Mouse (Mus musculus) neural tube, embryonic 13.5 days (tissue): ENCODE measurements around the gene Tmem181a. TPM values are rescaled to one million over a fixed set of nuclear protein-coding genes. Genes with fewer than 3 reads are reported as not detected.
"Not testable (repeated sequence)": the region's sequence is repeated elsewhere in the genome, so short reads cannot be mapped to it uniquely, and the experiment has no call there.

Experiments used
- ATAC-seq: fragments of 200-750 bp; cut with Nextera tagmentation; 2 replicates; pipeline ENCODE4 v1.8.0; 2017; ENCODE audit warnings: low read depth, mild to moderate bottlenecking, moderate TSS enrichment, moderate library complexity
- H3K27ac ChIP-seq: fragments of 300-500 bp; sonication (generic); replicated peaks from 2 replicates; pipeline ENCODE4 v1.5.1; 2015; ENCODE audit warnings: moderate library complexity, mild to moderate bottlenecking, inconsistent platforms
- H3K27me3 ChIP-seq: fragments of 300-500 bp; sonication (generic); 2 replicates; pipeline ENCODE4 v1.6.1; 2015; ENCODE audit warnings: mild to moderate bottlenecking, inconsistent platforms
- H3K36me3 ChIP-seq: fragments of 300-500 bp; sonication (generic); 2 replicates; pipeline ENCODE4 v1.6.1; 2015; ENCODE audit warnings: mild to moderate bottlenecking, inconsistent platforms
- H3K4me1 ChIP-seq: fragments of 300-500 bp; sonication (generic); replicated peaks from 2 replicates; pipeline ENCODE4 v1.6.1; 2015; ENCODE audit warnings: inconsistent platforms
- H3K4me2 ChIP-seq: fragments of 300-500 bp; sonication (generic); 2 replicates; pipeline ENCODE4 v1.6.1; 2015; ENCODE audit warnings: inconsistent platforms, mild to moderate bottlenecking, moderate library complexity
- H3K4me3 ChIP-seq: fragments of 300-500 bp; sonication (generic); 2 replicates; pipeline ENCODE4 v1.5.1; 2015; ENCODE audit warnings: mild to moderate bottlenecking, inconsistent platforms
- H3K9ac ChIP-seq: fragments of 300-500 bp; sonication (generic); 2 replicates; pipeline ENCODE4 v1.6.1; 2015; ENCODE audit warnings: moderate library complexity, mild to moderate bottlenecking, inconsistent platforms
- H3K9me3 ChIP-seq: fragments of 300-500 bp; sonication (generic); 2 replicates; pipeline ENCODE4 v1.6.1; 2016; ENCODE audit warnings: inconsistent platforms
- WGBS: fragments of 180-500 bp; shearing (Covaris S2); methylation state at CpG from one replicate; pipeline ENCODE4 v1.1.7; 2015; 5-methylcytosine and 5-hydroxymethylcytosine counted together
- polyA plus RNA-seq: library from polyadenylated mRNA; unstranded; fragments of >200 nt; fragmentation: Nextera tagmentation; extraction: Ambion mirVana; gene quantifications from 2 replicates; pipeline ENCODE4 v1.2.1, GENCODE M21; 2015

Gene Tmem181a
- polyA plus RNA-seq, 1 experiment from 2014 or later, result 35.8 TPM

DNA sequence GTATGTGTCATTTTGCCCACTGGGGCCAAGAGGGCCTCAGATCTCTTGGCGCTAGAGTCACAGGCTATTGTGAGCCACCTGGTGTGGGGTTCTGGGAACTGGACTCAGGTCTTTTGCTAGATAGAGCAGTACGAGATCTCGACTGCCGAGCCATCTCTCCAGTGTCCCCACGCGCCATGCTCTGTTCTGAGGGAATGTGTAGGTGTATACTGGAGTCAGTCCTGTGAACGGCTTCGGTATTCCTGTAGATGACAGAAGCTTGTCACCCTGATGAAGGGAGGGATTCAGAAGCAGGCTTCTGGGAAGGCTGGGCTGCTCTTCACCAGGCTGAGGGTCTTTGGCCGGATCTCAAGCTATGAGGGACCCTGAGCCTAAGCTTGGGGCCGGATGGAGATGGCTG, 23.1 kb downstream of the Tmem181a start:
- WGBS, result 89% methylated on average over 10 of the region's 10 CpGs
- not testable (repeated sequence) for H3K4me2 ChIP-seq, H3K4me1 ChIP-seq, H3K9ac ChIP-seq, H3K4me3 ChIP-seq, H3K27me3 ChIP-seq, ATAC-seq, H3K36me3 ChIP-seq, H3K9me3 ChIP-seq, H3K27ac ChIP-seq

DNA sequence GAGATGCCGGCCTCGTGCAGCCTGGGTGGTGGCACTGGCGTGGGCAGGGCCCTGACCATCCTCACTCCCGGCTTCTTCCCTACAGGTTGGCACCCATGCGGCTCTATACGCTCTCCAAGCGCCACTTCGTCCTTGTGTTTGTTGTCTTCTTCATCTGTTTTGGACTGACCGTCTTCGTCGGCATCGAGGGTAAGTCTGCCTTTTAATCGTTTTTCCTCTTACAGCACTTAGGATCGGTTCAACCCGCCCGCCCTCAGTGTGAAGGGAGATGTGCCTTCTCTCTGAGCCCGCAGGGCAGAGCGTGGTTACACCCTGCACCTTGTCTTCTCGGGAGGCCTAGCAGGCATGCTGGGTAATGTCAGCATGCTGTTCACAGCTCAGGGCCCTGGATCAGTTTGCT, 23.9 kb downstream of the Tmem181a start:
- not testable (repeated sequence) for H3K36me3 ChIP-seq, H3K4me1 ChIP-seq, H3K27ac ChIP-seq, H3K4me3 ChIP-seq, H3K9ac ChIP-seq, H3K4me2 ChIP-seq, H3K27me3 ChIP-seq, ATAC-seq, H3K9me3 ChIP-seq
- 94% methylated on average over 17 of the region's 19 CpGs for WGBS

DNA sequence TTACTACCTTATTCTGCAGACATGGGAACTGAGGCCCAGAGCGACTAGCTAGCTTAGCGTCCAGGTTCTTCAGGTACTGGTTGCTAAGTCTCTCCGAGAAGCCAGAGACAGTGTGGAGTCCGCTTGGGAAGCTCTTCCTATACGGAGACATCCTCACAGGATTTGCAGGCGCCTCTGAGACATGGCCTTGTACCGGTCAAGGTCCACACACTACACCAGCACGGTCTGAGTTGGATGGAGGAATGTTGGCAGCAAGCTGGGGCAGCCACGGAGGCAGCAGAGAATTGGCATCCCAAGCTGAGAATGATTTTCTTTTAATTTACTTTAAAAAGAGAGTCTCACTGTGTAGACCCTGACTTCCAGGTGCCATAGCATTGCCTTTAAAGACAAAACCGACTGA, 26.5 kb downstream of the Tmem181a start:
- H3K36me3 ChIP-seq, ATAC-seq, H3K27me3 ChIP-seq, H3K9ac ChIP-seq, H3K9me3 ChIP-seq, H3K4me1 ChIP-seq, H3K4me2 ChIP-seq, H3K4me3 ChIP-seq, H3K27ac ChIP-seq: not testable (repeated sequence)
- 95% methylated on average over 8 of the region's 10 CpGs for WGBS

DNA sequence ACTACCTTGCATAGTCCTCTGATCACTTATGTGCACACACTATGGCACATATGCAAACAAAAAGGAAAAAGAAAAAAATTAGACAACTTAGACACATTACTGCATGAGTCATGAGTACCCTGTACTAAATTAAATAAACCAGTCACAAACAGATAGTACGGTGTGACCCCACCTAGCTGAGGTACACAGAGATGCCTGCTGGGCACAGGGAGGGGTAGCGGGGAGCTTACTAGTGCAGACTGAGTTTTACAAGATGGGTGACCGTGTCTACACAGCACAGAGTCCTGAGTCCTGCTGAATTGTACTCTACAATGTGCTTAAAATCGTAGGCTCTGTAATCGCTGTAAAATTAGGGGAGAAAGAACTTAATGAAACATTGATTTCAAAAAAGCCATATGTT, 29.5 kb downstream of the Tmem181a start:
- not testable (repeated sequence) for H3K4me2 ChIP-seq, H3K4me3 ChIP-seq, H3K27me3 ChIP-seq, H3K4me1 ChIP-seq, H3K9me3 ChIP-seq, H3K27ac ChIP-seq, ATAC-seq, H3K9ac ChIP-seq, H3K36me3 ChIP-seq
- WGBS, result 94% methylated on average over 5 of the region's 5 CpGs

DNA sequence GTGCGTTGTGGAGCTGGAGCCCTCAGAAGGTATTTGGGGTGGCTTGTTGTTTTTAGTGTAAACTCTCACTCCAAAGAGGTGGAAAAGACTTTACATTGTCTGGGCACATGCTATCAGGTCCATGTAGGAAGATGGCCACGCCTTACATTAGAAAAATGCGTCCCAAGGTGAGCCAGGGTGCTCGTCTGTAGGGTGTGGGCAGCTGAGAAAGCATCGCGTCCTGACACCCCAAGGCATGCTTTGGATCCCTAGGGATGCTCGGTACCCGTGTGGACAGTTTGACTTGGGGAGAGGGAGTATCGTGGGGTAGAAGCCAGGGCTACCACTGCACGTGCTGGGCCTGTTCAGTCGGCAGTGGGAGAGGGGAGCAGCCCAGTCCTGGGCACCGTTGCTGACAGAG, 32.4 kb downstream of the Tmem181a start:
- not testable (repeated sequence) for H3K9me3 ChIP-seq, H3K4me1 ChIP-seq, H3K4me3 ChIP-seq, H3K27me3 ChIP-seq, H3K36me3 ChIP-seq, H3K4me2 ChIP-seq, ATAC-seq, H3K27ac ChIP-seq, H3K9ac ChIP-seq
- WGBS, result 95% methylated on average over 12 of the region's 12 CpGs

DNA sequence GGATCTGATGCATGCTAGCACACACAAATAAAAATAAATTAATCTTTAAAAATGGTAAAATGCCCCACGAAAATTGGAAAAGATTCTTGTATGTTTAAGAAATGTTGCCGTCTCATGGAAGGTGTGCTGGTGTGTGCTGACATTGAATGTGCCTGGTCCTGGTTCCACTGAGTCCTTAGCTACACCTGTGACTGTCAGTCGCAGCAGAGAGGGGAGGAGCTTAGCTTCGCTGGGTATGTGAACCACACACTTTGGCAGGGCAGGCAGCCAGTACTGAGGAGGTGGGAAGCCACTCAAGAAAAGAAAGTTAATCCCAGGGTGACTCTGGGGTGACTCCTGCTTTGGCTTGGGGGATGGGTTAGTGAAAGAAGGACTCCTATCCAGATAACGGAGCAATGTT, 37.2 kb downstream of the Tmem181a start:
- H3K9me3 ChIP-seq, result not testable (repeated sequence)

DNA sequence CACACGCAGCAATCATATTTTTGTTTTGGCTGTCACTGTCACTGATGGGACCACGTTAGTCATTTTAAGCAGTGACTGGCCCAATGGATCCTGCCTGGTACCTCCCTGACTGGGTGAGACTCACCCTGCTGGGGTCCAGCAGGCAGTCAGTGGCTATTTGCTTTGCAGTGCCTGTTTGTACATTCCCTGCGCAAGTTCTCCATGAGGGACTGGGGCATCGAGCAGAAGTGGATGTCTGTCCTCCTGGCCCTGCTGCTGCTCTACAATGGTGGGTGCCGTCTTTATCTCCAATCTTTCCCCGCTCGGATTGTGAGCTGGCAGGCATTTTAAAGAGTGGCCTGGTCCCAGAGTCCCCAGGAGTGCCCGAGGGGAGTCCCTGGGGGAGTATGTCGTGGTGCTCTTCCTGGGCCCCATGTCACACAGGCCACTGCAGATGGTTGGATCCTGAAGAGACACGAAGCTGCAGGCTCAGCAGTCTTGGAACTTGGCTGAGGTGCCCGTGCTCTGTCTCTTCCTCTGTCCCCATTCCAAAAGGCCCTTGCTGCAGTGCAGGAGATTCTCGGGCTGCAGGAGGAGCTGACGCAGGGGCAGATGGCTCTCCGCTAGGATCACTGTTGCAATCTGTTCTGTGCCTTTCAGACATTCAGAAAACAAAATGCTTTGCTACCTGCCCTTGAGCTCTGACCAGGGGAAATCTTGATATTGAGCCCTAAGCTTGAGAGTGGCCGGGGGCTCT, 40.6 kb downstream of the Tmem181a start:
- not testable (repeated sequence) for H3K36me3 ChIP-seq, ATAC-seq, H3K9ac ChIP-seq, H3K27ac ChIP-seq, H3K9me3 ChIP-seq, H3K4me3 ChIP-seq, H3K4me2 ChIP-seq, H3K27me3 ChIP-seq, H3K4me1 ChIP-seq
- 84% methylated on average over 9 of the region's 15 CpGs for WGBS

More for the DNA sequence above, 37.2 kb downstream of the Tmem181a start:
- H3K4me2 ChIP-seq, H3K4me1 ChIP-seq, H3K27me3 ChIP-seq, H3K36me3 ChIP-seq, H3K4me3 ChIP-seq, H3K9ac ChIP-seq, ATAC-seq, H3K27ac ChIP-seq: not testable (repeated sequence)
- no CpG with 5 or more reads among the region's 5 CpGs for WGBS

DNA sequence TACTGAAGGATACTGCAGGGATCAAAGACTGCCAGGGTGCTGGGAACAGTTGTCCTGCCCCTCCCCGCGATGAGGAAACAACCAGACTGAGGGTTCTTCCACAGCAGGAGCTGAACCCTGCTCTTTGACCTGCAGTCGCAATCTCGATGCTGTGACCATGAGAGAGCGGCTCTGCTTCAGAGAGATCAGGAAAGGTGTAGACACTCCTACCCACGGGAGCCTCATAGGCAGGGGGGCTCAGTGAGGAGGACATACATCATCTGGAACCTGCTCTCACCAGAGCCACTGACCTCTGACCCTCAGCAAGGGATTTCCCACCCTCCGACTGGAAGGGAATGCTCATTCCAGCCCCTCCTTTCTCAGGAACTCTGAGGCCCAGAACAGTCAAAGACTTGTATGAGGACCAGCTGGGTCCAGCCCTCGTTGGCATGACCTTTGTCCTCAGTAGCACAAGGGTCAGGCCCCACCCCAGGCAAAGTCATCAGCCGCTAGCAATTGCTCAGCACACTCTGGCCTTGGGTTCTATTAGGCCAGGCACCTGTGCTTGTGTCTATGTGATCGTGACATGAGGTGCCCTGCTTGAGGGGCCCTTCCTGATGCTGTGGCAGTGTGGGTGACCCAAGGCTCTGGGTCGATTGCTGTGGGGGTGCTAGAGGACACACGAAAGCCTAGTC, 43.7 kb downstream of the Tmem181a start:
- not testable (repeated sequence) for H3K9ac ChIP-seq, H3K4me3 ChIP-seq, H3K4me1 ChIP-seq, H3K27ac ChIP-seq, H3K4me2 ChIP-seq, H3K27me3 ChIP-seq, H3K36me3 ChIP-seq, ATAC-seq, H3K9me3 ChIP-seq
- 68% methylated on average over 6 of the region's 12 CpGs for WGBS

DNA sequence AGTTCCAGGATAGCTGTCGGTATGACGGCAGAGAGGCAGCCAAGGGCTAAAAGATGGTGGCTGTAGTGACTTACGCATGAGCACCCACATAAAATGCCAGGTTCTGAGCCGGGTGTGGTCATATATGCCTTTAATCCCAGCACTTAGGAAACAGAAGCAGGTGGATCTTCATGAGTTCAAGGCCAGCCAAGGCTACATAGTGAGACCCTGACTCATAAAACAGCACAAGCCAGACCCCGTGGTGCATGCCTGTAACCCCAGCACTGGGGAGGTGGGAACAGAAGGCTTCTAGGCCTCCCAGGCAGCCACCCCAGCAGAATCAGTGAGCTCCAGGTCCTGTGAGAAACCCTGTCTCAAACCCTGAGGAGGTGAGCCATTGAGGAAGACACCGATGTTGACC, 48.2 kb downstream of the Tmem181a start:
- not testable (repeated sequence) for H3K27me3 ChIP-seq

DNA sequence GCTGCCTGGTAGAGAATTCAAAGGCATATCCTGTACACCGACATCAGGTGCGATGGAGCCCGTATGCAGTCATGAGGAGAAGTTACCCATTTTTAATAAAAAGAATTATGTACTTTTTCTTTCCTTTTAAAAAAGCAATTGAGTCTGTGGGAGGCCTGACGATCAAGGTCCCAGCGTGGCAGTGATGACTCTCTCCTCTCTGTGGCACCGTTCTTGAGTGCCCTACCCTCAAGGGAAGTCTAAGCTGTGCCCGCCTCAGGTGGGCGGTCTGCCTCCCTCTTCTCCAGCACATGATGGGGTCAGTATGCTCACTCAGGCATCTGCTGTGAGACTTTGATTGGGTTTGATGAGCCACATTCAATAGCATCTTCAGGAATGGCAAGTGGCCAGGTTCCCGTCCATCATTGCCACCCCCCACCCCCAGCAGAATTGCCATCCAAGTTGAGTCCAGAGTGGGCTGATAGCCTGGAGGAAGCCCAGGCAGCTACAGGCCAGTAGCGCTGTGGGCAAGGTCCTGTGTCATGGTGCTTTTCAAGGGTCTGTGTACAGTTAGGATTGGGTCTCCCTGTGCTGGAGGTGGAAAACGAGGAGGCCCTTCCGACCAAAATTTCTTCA, 49.1 kb downstream of the Tmem181a start:
- not testable (repeated sequence) for H3K4me1 ChIP-seq, H3K27me3 ChIP-seq, H3K36me3 ChIP-seq, H3K27ac ChIP-seq, ATAC-seq, H3K9ac ChIP-seq, H3K4me2 ChIP-seq, H3K9me3 ChIP-seq, H3K4me3 ChIP-seq
- 86% methylated on average over 12 of the region's 12 CpGs for whole genome bisulfite sequencing

More for the DNA sequence above, 48.2 kb downstream of the Tmem181a start:
- H3K9ac ChIP-seq, H3K36me3 ChIP-seq, H3K9me3 ChIP-seq, ATAC-seq, H3K27ac ChIP-seq, H3K4me3 ChIP-seq, H3K4me2 ChIP-seq, H3K4me1 ChIP-seq: not testable (repeated sequence)
- WGBS, result 90% methylated on average over 5 of the region's 6 CpGs

DNA sequence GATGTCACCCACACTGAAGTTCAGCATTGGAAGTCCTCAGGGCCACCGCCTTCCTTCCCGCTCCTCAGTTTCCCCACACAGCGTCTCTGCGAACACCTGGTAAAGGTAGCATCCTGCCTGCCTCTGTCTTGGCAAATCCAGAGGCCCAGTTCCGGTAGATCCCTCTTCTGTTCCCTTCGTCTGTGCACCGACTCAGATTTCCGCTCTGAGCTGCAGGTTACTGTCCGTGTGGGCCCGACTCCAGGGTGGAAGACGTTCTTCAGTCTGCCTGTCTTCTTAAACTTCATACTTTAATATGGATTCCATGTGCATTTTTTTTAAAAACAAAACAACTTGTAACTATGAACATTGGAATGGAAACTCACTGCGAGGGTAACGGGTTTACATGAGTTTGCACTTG, 49.8 kb downstream of the Tmem181a start:
- H3K27me3 ChIP-seq, H3K36me3 ChIP-seq, H3K4me2 ChIP-seq, H3K9ac ChIP-seq, H3K4me1 ChIP-seq, H3K27ac ChIP-seq, ATAC-seq, H3K4me3 ChIP-seq, H3K9me3 ChIP-seq: not testable (repeated sequence)
- 95% methylated on average over 9 of the region's 13 CpGs for WGBS

DNA sequence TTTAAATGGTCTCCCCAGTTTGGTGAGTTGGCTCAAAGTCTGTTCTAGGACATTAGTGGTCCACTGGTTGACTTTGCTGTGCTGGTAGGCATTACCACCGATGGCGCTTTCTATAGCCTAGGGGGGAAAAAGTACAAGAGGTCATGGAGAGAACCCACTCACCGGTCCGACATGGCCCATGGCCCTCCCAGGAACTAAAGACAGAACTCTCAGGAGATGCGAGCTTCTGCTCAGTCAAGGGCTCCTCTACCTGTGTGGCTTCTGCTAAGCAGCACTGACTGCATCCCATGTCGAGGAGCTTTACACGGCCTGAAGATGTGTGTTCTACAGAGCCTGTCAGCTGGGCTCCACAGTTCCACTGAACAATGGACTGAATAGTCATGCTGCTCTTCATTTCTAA, 55.1 kb downstream of the Tmem181a start:
- not testable (repeated sequence) for ATAC-seq, H3K9ac ChIP-seq
- 95% methylated on average over 7 of the region's 7 CpGs for WGBS

More for the DNA sequence above, 55.1 kb downstream of the Tmem181a start:
- H3K36me3 ChIP-seq, H3K4me1 ChIP-seq, H3K27ac ChIP-seq, H3K4me3 ChIP-seq, H3K4me2 ChIP-seq, H3K9me3 ChIP-seq, H3K27me3 ChIP-seq: not testable (repeated sequence)
